ENCODE assay signal across 14 mouse cellular contexts in genomic region chr11:117292446-117292845, GRCm38 (mm10).
DNase-seq lines count a peak whose midpoint lies in the region; ATAC-seq and TF ChIP-seq lines count a peak whose summit lies in the region.
"Had no signal": no experiment of that assay in that cellular context is flagged by ENCODE, and none has a peak within 500 bp of the region (broad histone marks: within the 10 kb centered on the region; RNA-seq: fewer than 3 reads in every experiment).

No protein-coding gene starts in this region.

- H3K9ac ChIP-seq in forebrain, embryonic 12.5 days = no peak overlapping the region
- H3K9ac ChIP-seq in liver, embryonic 11.5 days (ENCODE audit: low read depth, low read length) = no peak overlapping the region
- no peak overlapping the region for H3K9ac ChIP-seq in midbrain, embryonic 11.5 days (ENCODE audit: low read length)
- H3K9ac ChIP-seq: embryonic facial prominence, embryonic 15.5 days; liver, embryonic 14.5 days; midbrain, embryonic 12.5 days had no signal

- TF ChIP-seq CTCF in E14TG2a.4 (conservative IDR thresholded peaks at IDR 0.05; ENCODE audit: low read length) = no peak

- H3K36me3 ChIP-seq in forebrain, embryonic 10.5 days (replicated peaks) = peaks cover 89% of the 10 kb centered on the region
- H3K36me3 ChIP-seq in forebrain, embryonic 12.5 days (replicated peaks) = peaks cover 28% of the 10 kb centered on the region
- peaks cover 9% of the 10 kb centered on the region; the same call in 1 of the 2 replicates for H3K36me3 ChIP-seq in E14TG2a.4 (ENCODE audit: insufficient read depth, low read length)
- peaks cover 10% of the 10 kb centered on the region for H3K36me3 ChIP-seq in liver, embryonic 11.5 days (ENCODE audit: control insufficient read depth, insufficient read depth, low read length)
- peaks cover 68% of the 10 kb centered on the region for H3K36me3 ChIP-seq in hindbrain, embryonic 10.5 days
- H3K36me3 ChIP-seq in midbrain, embryonic 11.5 days (ENCODE audit: control insufficient read depth, insufficient read depth, low read length) = peaks cover 18% of the 10 kb centered on the region

- ATAC-seq in forebrain, embryonic 12.5 days (ENCODE audit: low FRiP score) = no peak
- ATAC-seq in liver, embryonic 11.5 days (replicated peaks; ENCODE audit: low FRiP score) = peak; percentile 43; the same call in 1 of the 2 replicates
- no peak for ATAC-seq in midbrain, embryonic 11.5 days (ENCODE audit: low FRiP score)

- H3K4me1 ChIP-seq in forebrain, embryonic 10.5 days = peaks cover 48% of the 10 kb centered on the region
- peaks cover 16% of the 10 kb centered on the region for H3K4me1 ChIP-seq in forebrain, embryonic 12.5 days
- H3K4me1 ChIP-seq in E14TG2a.4 (replicated peaks; ENCODE audit: low read depth, low read length) = peaks cover 77% of the 10 kb centered on the region
- peaks cover 8% of the 10 kb centered on the region for H3K4me1 ChIP-seq in liver, embryonic 11.5 days (replicated peaks; ENCODE audit: control insufficient read depth, insufficient read depth, low read length)
- peaks cover 48% of the 10 kb centered on the region for H3K4me1 ChIP-seq in hindbrain, embryonic 10.5 days (replicated peaks)
- peaks cover 2% of the 10 kb centered on the region for H3K4me1 ChIP-seq in midbrain, embryonic 11.5 days (ENCODE audit: control insufficient read depth, insufficient read depth, low read length)

- no peaks in the 10 kb centered on the region for H3K9me3 ChIP-seq in forebrain, embryonic 10.5 days
- H3K9me3 ChIP-seq in forebrain, embryonic 12.5 days = no peaks in the 10 kb centered on the region
- H3K9me3 ChIP-seq in E14TG2a.4 (ENCODE audit: low read length) = no peaks in the 10 kb centered on the region
- no peaks in the 10 kb centered on the region for H3K9me3 ChIP-seq in liver, embryonic 11.5 days (ENCODE audit: control insufficient read depth, low read length)
- H3K9me3 ChIP-seq in hindbrain, embryonic 10.5 days = no peaks in the 10 kb centered on the region
- H3K9me3 ChIP-seq in midbrain, embryonic 11.5 days (ENCODE audit: control insufficient read depth, low read length) = no peaks in the 10 kb centered on the region
- H3K9me3 ChIP-seq: embryonic facial prominence, embryonic 15.5 days; midbrain, embryonic 12.5 days had no signal

- WGBS in forebrain, embryonic 10.5 days = 85% methylated on average over 11 of the region's 11 CpGs
- 92% methylated on average over 11 of the region's 11 CpGs for WGBS in forebrain, embryonic 12.5 days
- 33% methylated on average over 11 of the region's 11 CpGs for WGBS in liver, embryonic 11.5 days
- WGBS in hindbrain, embryonic 10.5 days = 92% methylated on average over 11 of the region's 11 CpGs
- 88% methylated on average over 11 of the region's 11 CpGs for WGBS in midbrain, embryonic 11.5 days

- H3K4me2 ChIP-seq in forebrain, embryonic 12.5 days = no peak overlapping the region
- no peak overlapping the region for H3K4me2 ChIP-seq in liver, embryonic 11.5 days
- H3K4me2 ChIP-seq in midbrain, embryonic 11.5 days = no peak overlapping the region
- H3K4me2 ChIP-seq: embryonic facial prominence, embryonic 15.5 days; midbrain, embryonic 12.5 days had no signal

- DNase-seq in forebrain, embryonic 10.5 days (ENCODE audit: extremely low spot score, low spot score) = no peak
- peak; percentile 59 for DNase-seq in liver, embryonic 11.5 days (ENCODE audit: low spot score)
- DNase-seq in thymus, adult 18-20 months = peak; percentile 92 to 95
- DNase-seq in gastrocnemius, postnatal 10 days = no peak
- DNase-seq in hindbrain, embryonic 10.5 days (ENCODE audit: low spot score) = no peak
- DNase-seq in midbrain, embryonic 11.5 days (ENCODE audit: low spot score, missing footprints) = no peak
- DNase-seq: adrenal gland, postnatal 36 days; cerebellum, adult 8-10 months; kidney, adult 8-10 months had no signal

- no peak overlapping the region for H3K4me3 ChIP-seq in forebrain, embryonic 10.5 days
- no peak overlapping the region for H3K4me3 ChIP-seq in forebrain, embryonic 12.5 days (replicated peaks)
- peak overlapping the region; percentile 45 for H3K4me3 ChIP-seq in E14TG2a.4 (replicated peaks; ENCODE audit: low read length)
- no peak overlapping the region for H3K4me3 ChIP-seq in liver, embryonic 11.5 days (ENCODE audit: low read depth, low read length)
- H3K4me3 ChIP-seq in hindbrain, embryonic 10.5 days = no peak overlapping the region
- no peak overlapping the region for H3K4me3 ChIP-seq in midbrain, embryonic 11.5 days (ENCODE audit: low read depth, low read length)
- H3K4me3 ChIP-seq: embryonic facial prominence, embryonic 15.5 days; midbrain, embryonic 12.5 days had no signal

- H3K27ac ChIP-seq in forebrain, embryonic 10.5 days = peak overlapping the region; percentile 30; the same call in 1 of the 2 replicates
- H3K27ac ChIP-seq in forebrain, embryonic 12.5 days = no peak overlapping the region
- H3K27ac ChIP-seq in liver, embryonic 11.5 days (ENCODE audit: low read depth, low read length) = no peak overlapping the region
- H3K27ac ChIP-seq in hindbrain, embryonic 10.5 days = no peak overlapping the region
- H3K27ac ChIP-seq in midbrain, embryonic 11.5 days (ENCODE audit: low read depth, low read length) = no peak overlapping the region
- H3K27ac ChIP-seq: embryonic facial prominence, embryonic 15.5 days; liver, embryonic 14.5 days; midbrain, embryonic 12.5 days had no signal

- no peaks in the 10 kb centered on the region for H3K27me3 ChIP-seq in forebrain, embryonic 10.5 days (ENCODE audit: poor library complexity, severe bottlenecking)
- H3K27me3 ChIP-seq in forebrain, embryonic 12.5 days = no peaks in the 10 kb centered on the region
- H3K27me3 ChIP-seq in E14TG2a.4 (ENCODE audit: insufficient read depth, low read length) = peaks cover 22% of the 10 kb centered on the region
- no peaks in the 10 kb centered on the region for H3K27me3 ChIP-seq in liver, embryonic 11.5 days (replicated peaks; ENCODE audit: control insufficient read depth, insufficient read depth, low read length)
- H3K27me3 ChIP-seq in hindbrain, embryonic 10.5 days (ENCODE audit: insufficient read depth, poor library complexity, severe bottlenecking) = no peaks in the 10 kb centered on the region
- no peaks in the 10 kb centered on the region for H3K27me3 ChIP-seq in midbrain, embryonic 11.5 days (ENCODE audit: control insufficient read depth, insufficient read depth, low read length)
- H3K27me3 ChIP-seq: embryonic facial prominence, embryonic 15.5 days; midbrain, embryonic 12.5 days had no signal

Comparison
In these comparisons a context has a peak if more than half of its experiments do, and no peak if none do; other contexts are left out.
1. DNase-seq: peak in liver, embryonic 11.5 days (single experiment) and thymus, adult 18-20 months (2 of 2); none in forebrain, embryonic 10.5 days (single experiment), gastrocnemius, postnatal 10 days (single experiment), hindbrain, embryonic 10.5 days (single experiment) and midbrain, embryonic 11.5 days (single experiment).